Mouse (Mus musculus) CD8-positive naive resting alpha-beta T cell, adult 2 months (primary cell): ENCODE results near the gene Tmem161a.

ENCODE experiments used
- DNase-seq, 2 experiments: peaks; one replicate each; pipeline ENCODE4 v3.0.0; 2022; ENCODE audit warnings: low read depth in 2 of 2, low spot score in 2 of 2

Gene Tmem161a

GRCm38 (mm10) chr8:70172043-70172681 is at the start of gene Tmem161a:
Gene Tmem161a (plus strand): TSS chr8:70172356.
- peak; percentile 73 to 77 for DNase-seq

- no peak for DNase-seq
Observed at GRCm38 (mm10) chr8:70122863-70123262, 49.3 kb upstream of the Tmem161a start.

- DNase-seq, result no peak
Observed at GRCm38 (mm10) chr8:70124992-70125391, 47.2 kb upstream of the Tmem161a start.

GRCm38 (mm10) chr8:70128435-70128834 is 43.7 kb upstream of the Tmem161a start:
- no peak for DNase-seq

- DNase-seq, result no peak
Observed at GRCm38 (mm10) chr8:70129309-70129952, 42.7 kb upstream of the Tmem161a start.

GRCm38 (mm10) chr8:70130066-70130465 is 42.1 kb upstream of the Tmem161a start:
- DNase-seq, result no peak

GRCm38 (mm10) chr8:70131166-70131883 is 40.8 kb upstream of the Tmem161a start, which contains the start of gene Nr2c2ap:
Gene Nr2c2ap (plus strand): TSS chr8:70131333.
- peak; percentile 74 to 80 for DNase-seq

- no peak for DNase-seq
Observed at GRCm38 (mm10) chr8:70134086-70134485, 38.1 kb upstream of the Tmem161a start.

GRCm38 (mm10) chr8:70134931-70135330 is 37.2 kb upstream of the Tmem161a start:
- DNase-seq, result no peak

GRCm38 (mm10) chr8:70136591-70136990 is 35.6 kb upstream of the Tmem161a start:
- no peak for DNase-seq

- no peak for DNase-seq
Observed at GRCm38 (mm10) chr8:70137890-70138289, 34.3 kb upstream of the Tmem161a start.

GRCm38 (mm10) chr8:70139026-70139857 is 32.9 kb upstream of the Tmem161a start, which contains the start of the genes Rfxank, Borcs8 and Mef2b:
Gene Rfxank (minus strand): TSS chr8:70139154.
Gene Borcs8 (plus strand): TSS chr8:70139499.
Gene Mef2b (plus strand): TSS chr8:70139711.
- DNase-seq, result peak; percentile 96 to 99

- DNase-seq, result no peak
Observed at GRCm38 (mm10) chr8:70139981-70140380, 32.2 kb upstream of the Tmem161a start.

GRCm38 (mm10) chr8:70147678-70148607 is 24.2 kb upstream of the Tmem161a start:
- no peak for DNase-seq

GRCm38 (mm10) chr8:70150158-70150557 is 22.0 kb upstream of the Tmem161a start:
- no peak for DNase-seq

- peak in 1 of 2 experiments; percentile 23 for DNase-seq
Observed at GRCm38 (mm10) chr8:70152537-70153257, 19.5 kb upstream of the Tmem161a start.

GRCm38 (mm10) chr8:70157240-70157800 is 14.8 kb upstream of the Tmem161a start:
- DNase-seq, result no peak

- peak; percentile 57 to 73 for DNase-seq
Observed at GRCm38 (mm10) chr8:70158069-70158853, 13.9 kb upstream of the Tmem161a start.
